8 mouse cellular contexts compared by ENCODE assay signal in the genomic region with DNA sequence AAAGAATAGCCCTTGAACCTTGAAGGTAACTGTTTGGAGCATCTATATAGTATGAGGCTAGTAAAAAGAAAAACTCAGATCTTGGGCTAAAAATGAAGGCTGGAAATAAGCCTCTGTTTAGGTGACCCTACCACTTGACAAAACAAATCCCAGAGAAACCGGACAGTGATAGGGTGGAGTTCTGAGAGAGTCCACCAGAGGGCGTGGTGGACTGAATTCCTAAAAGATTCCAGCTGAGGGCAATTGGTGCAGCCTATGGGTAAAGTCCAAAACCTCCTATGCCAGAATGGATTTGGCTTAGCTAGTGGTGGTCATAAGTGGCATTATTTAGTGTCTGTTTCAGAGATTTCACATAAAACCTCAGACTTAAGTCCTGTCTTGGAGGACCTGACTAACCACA. TPM values are rescaled to one million over a fixed set of nuclear protein-coding genes. Genes with fewer than 3 reads are reported as not detected.
DNase-seq lines count a peak whose midpoint lies in the region; ATAC-seq lines count a peak whose summit lies in the region.

No protein-coding gene starts in this region.

- H3K27me3 ChIP-seq in intestine, embryonic 14.5 days (replicated peaks; ENCODE audit: control insufficient read depth, insufficient read depth, low read length), result no peaks in the 10 kb centered on the region
- no peaks in the 10 kb centered on the region for H3K27me3 ChIP-seq in intestine, embryonic 16.5 days (replicated peaks; ENCODE audit: control insufficient read depth, insufficient read depth, low read length)

- H3K4me3 ChIP-seq in intestine, embryonic 14.5 days (ENCODE audit: low read depth, low read length), result no peak overlapping the region
- no peak overlapping the region for H3K4me3 ChIP-seq in intestine, embryonic 16.5 days (ENCODE audit: low read length)

- DNase-seq in intestine, embryonic 14.5 days (ENCODE audit: low spot score), result peak; percentile 60
- DNase-seq in urinary bladder, postnatal 25 days (ENCODE audit: low spot score), result peak; percentile 14
- no peak for DNase-seq in urinary bladder, postnatal 10 days (ENCODE audit: low spot score)
- peak; percentile 74 to 81 for DNase-seq in cerebellum, postnatal 14 days
- peak; percentile 51 for DNase-seq in kidney, postnatal 10 days
- peak; percentile 59 for DNase-seq in retina, postnatal 1 day
- DNase-seq in heart, adult 9 months (ENCODE audit: low spot score in 2 of 2), result no peak

- H3K9ac ChIP-seq in intestine, embryonic 14.5 days (ENCODE audit: low read length), result no peak overlapping the region
- H3K9ac ChIP-seq in intestine, embryonic 16.5 days (ENCODE audit: low read depth, low read length), result no peak overlapping the region

- H3K9me3 ChIP-seq in intestine, embryonic 14.5 days (ENCODE audit: control insufficient read depth, low read length), result no peaks in the 10 kb centered on the region
- no peaks in the 10 kb centered on the region for H3K9me3 ChIP-seq in intestine, embryonic 16.5 days (ENCODE audit: control insufficient read depth, low read length)

- H3K4me2 ChIP-seq in intestine, embryonic 14.5 days (ENCODE audit: low read length), result no peak overlapping the region
- H3K4me2 ChIP-seq in intestine, embryonic 16.5 days (ENCODE audit: low read depth, low read length), result no peak overlapping the region

- no peak for ATAC-seq in intestine, embryonic 14.5 days (replicated peaks; ENCODE audit: low FRiP score, low TSS enrichment, low read depth)
- no peak for ATAC-seq in intestine, embryonic 16.5 days

- no peak overlapping the region for H3K27ac ChIP-seq in intestine, embryonic 14.5 days (ENCODE audit: low read depth)
- no peak overlapping the region for H3K27ac ChIP-seq in intestine, embryonic 16.5 days (ENCODE audit: low read length)

- 19% methylated on average over 2 of the region's 2 CpGs for WGBS in intestine, embryonic 14.5 days
- 31% methylated on average over 2 of the region's 2 CpGs for WGBS in intestine, embryonic 16.5 days

- H3K36me3 ChIP-seq in intestine, embryonic 14.5 days (ENCODE audit: control insufficient read depth, insufficient read depth, low read length), result no peaks in the 10 kb centered on the region
- no peaks in the 10 kb centered on the region for H3K36me3 ChIP-seq in intestine, embryonic 16.5 days (ENCODE audit: control insufficient read depth, insufficient read depth, low read length)

- H3K4me1 ChIP-seq in intestine, embryonic 14.5 days (replicated peaks; ENCODE audit: control insufficient read depth, insufficient read depth, low read length), result no peaks in the 10 kb centered on the region
- no peaks in the 10 kb centered on the region for H3K4me1 ChIP-seq in intestine, embryonic 16.5 days (ENCODE audit: control insufficient read depth, insufficient read depth, low read length)

RNA-seq across cellular contexts. Expression of a gene that starts 36.9 kb away (rescaled TPM):
- polyA plus RNA-seq in intestine, embryonic 14.5 days (2014; fragmentation: Nextera tagmentation; extraction: Ambion mirVana), result not detected in 2 replicates
- not detected in 2 replicates for polyA plus RNA-seq in intestine, embryonic 16.5 days (2015; fragmentation: Nextera tagmentation; extraction: Ambion mirVana)

Comparison
In these comparisons a context has a peak if more than half of its experiments do, and no peak if none do; other contexts are left out.
1. DNase-seq: peak in intestine, embryonic 14.5 days (single experiment), urinary bladder, postnatal 25 days (single experiment), cerebellum, postnatal 14 days (2 of 2), kidney, postnatal 10 days (single experiment) and retina, postnatal 1 day (single experiment); none in urinary bladder, postnatal 10 days (single experiment) and heart, adult 9 months (0 of 2).